Mouse (Mus musculus) megakaryocyte-erythroid progenitor cell, adult 5-6 weeks (primary cell): ENCODE measurements around the gene Zfp273. TPM values are rescaled to one million over a fixed set of nuclear protein-coding genes. Genes with fewer than 3 reads are reported as not detected.
"Not testable (repeated sequence)": the region's sequence is repeated elsewhere in the genome, so short reads cannot be mapped to it uniquely, and the experiment has no call there.

Source experiments
- ATAC-seq: replicated peaks from 2 replicates; pipeline ENCODE4 v1.8.0; 2016; ENCODE audit warnings: mild to moderate bottlenecking, inconsistent platforms; ENCODE audit not compliant: severe bottlenecking, poor library complexity, low FRiP score, low TSS enrichment
- total RNA-seq, 2 experiments: library from RNA; stranded (forward) in 1 of 2; stranded (reverse) in 1 of 2; fragments of 200-1000, 215-1000 nt in 1 of 2; fragments of >200 nt in 1 of 2; fragmentation: Nextera tagmentation in 1 of 2; gene quantifications; 2 replicates each; pipeline ENCODE4 v1.2.3; 2014 to 2017

Gene Zfp273
- total RNA-seq, 2 experiments from 2014 or later, result 2.2 to 5.3 TPM

DNA sequence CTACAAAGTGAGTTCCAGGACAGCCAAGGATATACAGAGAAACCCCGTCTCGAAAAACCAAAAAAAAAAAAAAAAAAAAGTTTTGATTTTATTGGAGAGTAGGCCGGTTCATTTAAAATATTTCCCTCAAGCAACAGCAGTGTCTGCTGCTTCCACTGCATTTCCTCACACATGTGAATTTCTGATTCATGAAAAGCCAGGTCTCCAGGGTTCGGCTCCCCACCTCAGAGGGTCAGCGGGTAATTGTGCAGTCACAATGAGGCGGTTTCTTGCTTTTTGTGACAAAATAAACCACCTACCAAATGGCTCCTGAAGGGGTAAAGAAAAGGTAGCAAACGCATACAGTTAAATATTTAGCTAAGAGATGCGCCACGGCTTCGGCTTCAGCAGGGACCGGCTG is 49.5 kb downstream of the Zfp273 start, which contains the start of gene BC048507:
BC048507 (plus strand) TSS at position 301 of the 400 bp plus-strand sequence.
- ATAC-seq, result no peak

- no peak for ATAC-seq
Measured at GRCm38 (mm10) chr13:67864764-67865350, 51.3 kb downstream of the Zfp273 start.

- ATAC-seq, result no peak
Measured at GRCm38 (mm10) chr13:67867899-67868298, 54.4 kb downstream of the Zfp273 start.

GRCm38 (mm10) chr13:67876049-67876698 is 62.6 kb downstream of the Zfp273 start:
- not testable (repeated sequence) for ATAC-seq

Other genes starting within 250 kb of the Zfp273 start
- 9.6 and 13.3 TPM in 2 replicates for gene Zfp729b, start 204.0 kb upstream of the Zfp273 start, total RNA-seq (2014; fragmentation: Nextera tagmentation)
- gene Zfp729b, start 204.0 kb upstream of the Zfp273 start, total RNA-seq (2017), result 11.7 and 17.0 TPM in 2 replicates
- not detected in 2 replicates for gene Gm49345, start 176.0 kb upstream of the Zfp273 start, total RNA-seq (2014; fragmentation: Nextera tagmentation)
- 3.5 TPM in 1 of 2 replicates, not detected in the other for gene Gm49345, start 176.0 kb upstream of the Zfp273 start, total RNA-seq (2017)
- 5.4 and 6.7 TPM in 2 replicates for gene Zfp729a, start 175.9 kb upstream of the Zfp273 start, total RNA-seq (2014; fragmentation: Nextera tagmentation)
- gene Zfp729a, start 175.9 kb upstream of the Zfp273 start, total RNA-seq (2017), result 5.3 and 12.8 TPM in 2 replicates
- 13.3 and 13.6 TPM in 2 replicates for gene Zfp738, start 126.7 kb upstream of the Zfp273 start, total RNA-seq (2014; fragmentation: Nextera tagmentation)
- gene Zfp738, start 126.7 kb upstream of the Zfp273 start, total RNA-seq (2017), result 13.1 and 21.9 TPM in 2 replicates
- gene Zfp65, start 84.6 kb upstream of the Zfp273 start, total RNA-seq (2014; fragmentation: Nextera tagmentation), result 7.2 and 12.7 TPM in 2 replicates
- 16.6 and 17.6 TPM in 2 replicates for gene Zfp65, start 84.6 kb upstream of the Zfp273 start, total RNA-seq (2017)
- gene Zfp85, start 58.5 kb upstream of the Zfp273 start, total RNA-seq (2014; fragmentation: Nextera tagmentation), result 5.4 and 9.3 TPM in 2 replicates
- gene Zfp85, start 58.5 kb upstream of the Zfp273 start, total RNA-seq (2017), result 7.0 and 8.1 TPM in 2 replicates
- gene Zfp493, start 34.0 kb upstream of the Zfp273 start, total RNA-seq (2014; fragmentation: Nextera tagmentation), result 6.2 and 8.9 TPM in 2 replicates
- gene Zfp493, start 34.0 kb upstream of the Zfp273 start, total RNA-seq (2017), result 1.8 and 3.7 TPM in 2 replicates
- gene Gm10037, start 17.4 kb downstream of the Zfp273 start, total RNA-seq (2014; fragmentation: Nextera tagmentation), result 2.3 TPM in 1 of 2 replicates, not detected in the other
- not detected in 2 replicates for gene Gm10037, start 17.4 kb downstream of the Zfp273 start, total RNA-seq (2017)
- gene BC048507, start 49.6 kb downstream of the Zfp273 start, total RNA-seq (2014; fragmentation: Nextera tagmentation), result not detected in 2 replicates
- gene BC048507, start 49.6 kb downstream of the Zfp273 start, total RNA-seq (2017), result not detected in 2 replicates